Mouse (Mus musculus) left cerebral cortex, adult 18-20 months (tissue): Measurements from ENCODE around the gene Wdr37. TPM values are rescaled to one million over a fixed set of nuclear protein-coding genes. Genes with fewer than 3 reads are reported as not detected.

Experiments used
- DNase-seq, 2 experiments: peaks; one replicate each; pipeline ENCODE4 v3.0.0; 2021 to 2022; ENCODE audit warnings: low spot score in 2 of 2, mixed read lengths in 1 of 2
- microRNA-seq, 2 experiments: library from miRNA; unstranded; fragments of <30 nt; microRNA quantifications; one replicate each; pipeline ENCODE4 v1.2.0; 2021
- total RNA-seq, 2 experiments: library from RNA; stranded (reverse); gene quantifications; 2 replicates each; pipeline ENCODE4 v1.2.3; 2021

Gene Wdr37
- total RNA-seq, 2 experiments from 2014 or later = 96.8 to 100 TPM

GRCm38 (mm10) chr13:8769654-8770227, 102.0 kb downstream of the Wdr37 start:
- DNase-seq = no peak

GRCm38 (mm10) chr13:8760940-8761339, 110.8 kb downstream of the Wdr37 start:
- no peak for DNase-seq

Small RNAs within 50 kb of the gene (microRNA-seq; reads per million reads assigned to microRNA genes)
- gene Gm22750 = 0 reads per million in 2 experiments

Other genes starting within 250 kb of the Wdr37 start
- gene Idi1, start 13.6 kb upstream of the Wdr37 start, total RNA-seq = 10 to 100 TPM; 35.6 to 44.1 TPM
- gene Gm9745, start 76.3 kb upstream of the Wdr37 start, total RNA-seq = not detected
- not detected for gene Idi2, start 81.0 kb upstream of the Wdr37 start, total RNA-seq
- gene Gtpbp4, start 124.2 kb upstream of the Wdr37 start, total RNA-seq = 10 to 100 TPM; 39.5 to 46.7 TPM
- 10 to 100 TPM; 69.3 to 73.4 TPM for gene Larp4b, start 222.0 kb upstream of the Wdr37 start, total RNA-seq